ENCODE assay signal across 9 mouse cellular contexts in genomic region chr12:31008171-31008570, GRCm38 (mm10).
DNase-seq lines count a peak whose midpoint lies in the region; ATAC-seq lines count a peak whose summit lies in the region.
"Had no signal": no experiment of that assay in that cellular context is flagged by ENCODE, and none has a peak within 500 bp of the region (broad histone marks: within the 10 kb centered on the region; RNA-seq: fewer than 3 reads in every experiment).

No protein-coding gene starts in this region.

- H3K9ac ChIP-seq in midbrain, embryonic 13.5 days (replicated peaks) = no peak overlapping the region
- H3K9ac ChIP-seq: midbrain, embryonic 12.5 days had no signal

- H3K4me1 ChIP-seq in midbrain, embryonic 10.5 days = no peaks in the 10 kb centered on the region
- no peaks in the 10 kb centered on the region for H3K4me1 ChIP-seq in midbrain, embryonic 13.5 days (replicated peaks)
- H3K4me1 ChIP-seq: midbrain, embryonic 12.5 days had no signal

- no peak overlapping the region for H3K27ac ChIP-seq in midbrain, embryonic 10.5 days (replicated peaks)
- H3K27ac ChIP-seq in midbrain, embryonic 13.5 days = no peak overlapping the region
- H3K27ac ChIP-seq: midbrain, embryonic 12.5 days had no signal

- H3K9me3 ChIP-seq in midbrain, embryonic 10.5 days (replicated peaks) = no peaks in the 10 kb centered on the region
- H3K9me3 ChIP-seq in midbrain, embryonic 13.5 days = no peaks in the 10 kb centered on the region
- H3K9me3 ChIP-seq: midbrain, embryonic 12.5 days had no signal

- peak; percentile 32 to 48 for DNase-seq in cerebellum, postnatal 14 days
- no peak for DNase-seq in cerebellum, adult 9-11 months
- peak; percentile 21 for DNase-seq in midbrain, embryonic 10.5 days (ENCODE audit: low spot score)
- DNase-seq in adrenal gland, adult 2 months = peak; percentile 22
- DNase-seq in lung, postnatal 36 days = peak; percentile 61
- no peak for DNase-seq in ovary, adult 18-20 months (ENCODE audit: low spot score)

- H3K4me2 ChIP-seq in midbrain, embryonic 13.5 days (replicated peaks) = no peak overlapping the region
- H3K4me2 ChIP-seq: midbrain, embryonic 12.5 days had no signal

- H3K27me3 ChIP-seq in midbrain, embryonic 10.5 days (ENCODE audit: low read depth, poor library complexity, severe bottlenecking) = no peaks in the 10 kb centered on the region
- no peaks in the 10 kb centered on the region for H3K27me3 ChIP-seq in midbrain, embryonic 13.5 days
- H3K27me3 ChIP-seq: midbrain, embryonic 12.5 days had no signal

- H3K4me3 ChIP-seq in midbrain, embryonic 10.5 days = no peak overlapping the region
- no peak overlapping the region for H3K4me3 ChIP-seq in midbrain, embryonic 13.5 days (replicated peaks)
- H3K4me3 ChIP-seq: midbrain, embryonic 12.5 days had no signal

- ATAC-seq in midbrain, embryonic 13.5 days = no peak
- ATAC-seq in hematopoietic stem cell, adult 5-6 weeks (replicated peaks in 1 of 2; ENCODE audit: insufficient read depth in 1 of 2, low FRiP score in 2 of 2, low TSS enrichment in 1 of 2, low read depth in 1 of 2, poor library complexity in 2 of 2, severe bottlenecking in 2 of 2) = peak; percentile 72 to 80; a peak in 3 of 4 replicates

- H3K36me3 ChIP-seq in midbrain, embryonic 10.5 days = no peaks in the 10 kb centered on the region
- H3K36me3 ChIP-seq in midbrain, embryonic 13.5 days = no peaks in the 10 kb centered on the region
- H3K36me3 ChIP-seq: midbrain, embryonic 12.5 days had no signal

- 31% methylated on average over 6 of the region's 6 CpGs for WGBS in midbrain, embryonic 10.5 days
- 32% methylated on average over 6 of the region's 6 CpGs for WGBS in midbrain, embryonic 13.5 days

Comparison
In these comparisons a context has a peak if more than half of its experiments do, and no peak if none do; other contexts are left out.
1. DNase-seq: peak in cerebellum, postnatal 14 days (2 of 2), midbrain, embryonic 10.5 days (single experiment), adrenal gland, adult 2 months (single experiment) and lung, postnatal 36 days (single experiment); none in cerebellum, adult 9-11 months (single experiment) and ovary, adult 18-20 months (single experiment).